Mouse (Mus musculus): ENCODE measurements at regions not wholly inside any gene's neighbourhood (a gene's known extent, or its start where the extent isn't known, plus 50 kb on each side); places are given as distances from the start of the nearest gene placed in this dataset.
A peak's percentile ranks its signal among the peaks of the same experiment; 100 is the strongest.

GRCm38 (mm10) chr5:72245382-72245781 lies 77.4 kb upstream of the Commd8 start:
- no peak for DNase-seq

DNA sequence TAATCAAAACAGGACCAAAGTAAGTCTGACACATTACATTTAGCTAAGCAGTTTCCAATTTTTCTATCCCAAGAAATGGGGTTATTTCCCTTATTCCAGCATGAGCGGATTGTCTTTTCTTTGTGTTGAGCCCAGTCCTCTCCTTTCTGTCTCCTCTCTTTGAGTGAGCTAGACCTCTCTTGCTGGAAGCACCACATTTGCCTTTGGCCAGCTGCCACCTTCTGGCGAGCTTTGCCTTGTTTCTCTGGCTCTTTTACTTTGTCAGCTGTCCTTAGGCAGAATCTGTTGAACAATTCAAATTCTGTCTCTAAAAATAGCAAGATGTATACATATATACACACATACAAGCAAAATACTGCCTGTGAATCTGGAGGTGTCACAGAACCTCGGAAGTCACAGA lies 76.1 kb upstream of the Commd8 start:
- peak; percentile 25 for DNase-seq

- DNase-seq: no peak
These were observed 75.0 kb upstream of the Commd8 start for GRCm38 (mm10) chr5:72242981-72243380.

DNA sequence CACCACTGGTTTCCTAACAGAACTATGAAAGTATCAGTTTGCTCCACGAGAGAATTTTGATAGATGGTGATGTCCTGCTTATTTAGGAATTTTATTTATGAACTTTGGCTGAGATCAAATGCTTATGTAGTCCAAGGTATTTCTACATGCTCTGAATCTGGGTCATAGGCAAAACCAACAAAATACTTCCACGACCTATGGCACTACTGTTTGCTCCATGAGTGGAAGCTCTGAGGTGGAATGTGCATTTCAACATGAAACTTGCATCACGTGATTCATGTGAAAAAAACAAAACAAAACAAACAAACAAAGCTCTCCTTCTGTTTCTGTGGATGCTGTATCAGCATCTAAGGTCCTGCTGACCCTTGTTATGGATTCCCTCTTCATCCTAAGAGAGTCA lies 73.5 kb upstream of the Commd8 start:
- no peak for DNase-seq

DNA sequence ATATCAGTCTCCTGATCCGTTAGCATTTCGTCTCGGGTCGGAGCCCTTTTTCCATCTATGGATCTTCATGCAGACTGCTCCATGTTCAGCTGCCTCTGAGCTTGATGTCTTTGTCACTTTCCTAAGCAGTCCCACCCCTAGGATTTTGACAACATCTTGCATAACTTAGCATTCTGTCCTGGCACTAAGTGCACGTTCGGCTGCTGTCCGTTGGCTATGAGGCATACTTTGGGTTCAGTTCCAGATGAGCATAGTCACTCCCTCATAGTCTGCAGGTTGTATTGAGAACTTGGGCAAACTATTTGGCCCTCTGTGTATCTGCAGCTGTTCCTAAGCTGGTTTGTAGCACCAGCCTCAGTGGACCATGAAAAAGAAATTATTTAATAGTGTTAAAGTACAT lies 72.3 kb upstream of the Commd8 start:
- DNase-seq: no peak

DNA sequence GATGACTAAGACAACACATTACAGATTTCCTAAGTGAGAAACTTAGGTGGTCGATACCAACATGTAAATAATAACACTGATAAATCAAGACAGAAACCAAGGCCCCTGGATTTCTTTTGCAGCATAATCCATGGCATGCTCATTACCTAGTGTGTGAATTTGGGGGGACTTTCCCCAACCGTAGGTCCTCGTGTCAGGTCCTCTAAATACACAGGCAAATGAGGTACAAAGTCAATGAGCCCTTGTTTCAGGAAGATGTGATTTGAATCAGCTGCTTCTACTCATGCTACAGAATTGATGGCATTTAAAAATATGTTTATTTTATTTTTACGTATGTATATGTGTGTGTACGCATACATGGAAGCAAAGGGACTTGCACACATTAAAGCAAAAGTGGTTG lies 59.0 kb upstream of the Commd8 start:
- no peak for DNase-seq

GRCm38 (mm10) chr5:72225576-72226298 lies 57.7 kb upstream of the Commd8 start:
- no peak for DNase-seq

- DNase-seq: no peak
These were observed 57.1 kb upstream of the Commd8 start for GRCm38 (mm10) chr5:72225056-72225455.

DNA sequence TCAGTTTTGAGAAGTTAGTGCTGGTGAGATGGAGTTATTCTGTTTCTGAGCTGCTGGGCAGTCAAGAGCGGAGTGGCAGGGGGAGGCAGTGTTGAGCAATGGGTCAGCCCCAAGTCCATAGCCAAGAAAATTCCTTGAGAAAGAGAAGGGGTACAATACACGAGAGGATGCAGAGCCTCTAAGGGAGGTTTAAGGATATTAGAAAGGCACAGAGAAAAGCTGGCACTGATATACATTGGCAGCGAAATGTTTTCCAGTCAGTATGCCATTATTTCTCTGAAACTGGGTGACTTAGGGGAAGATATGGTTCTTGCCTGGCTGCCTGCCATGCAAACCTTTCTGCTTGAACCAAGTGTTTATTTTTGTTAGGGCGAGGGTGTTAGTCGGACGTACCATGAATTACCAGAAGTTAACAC lies 56.6 kb upstream of the Commd8 start:
- DNase-seq: no peak

- no peak for DNase-seq
These were observed 54.9 kb upstream of the Commd8 start for GRCm38 (mm10) chr5:72222902-72223301.

DNA sequence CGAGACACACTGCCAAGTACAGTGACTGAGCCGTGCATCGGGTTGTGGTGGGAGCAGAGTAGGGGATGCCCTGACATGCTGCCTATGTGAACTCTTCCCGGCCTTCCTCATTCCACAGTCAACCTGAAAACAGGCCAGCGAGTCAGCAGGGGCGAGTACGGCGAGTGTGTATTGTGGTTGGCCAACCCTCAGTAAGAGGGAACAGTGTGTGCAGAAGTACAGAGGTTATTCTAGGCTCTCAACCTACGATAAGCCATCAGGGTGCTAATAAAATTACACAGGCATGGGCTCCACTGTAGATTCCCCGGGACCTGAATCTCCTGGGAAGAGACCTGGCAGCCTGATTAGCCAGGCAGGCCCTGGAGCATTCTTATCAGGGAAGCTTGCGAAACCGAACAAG lies 51.7 kb upstream of the Commd8 start:
- DNase-seq: no peak

GRCm38 (mm10) chr5:72219248-72219647 lies 51.3 kb upstream of the Commd8 start:
- no peak for DNase-seq
